Mouse (Mus musculus) left cerebral cortex, adult 18-20 months (tissue): ENCODE data around the gene Git1. TPM values are rescaled to one million over a fixed set of nuclear protein-coding genes. Genes with fewer than 3 reads are reported as not detected.
A peak's percentile ranks its signal among the peaks of the same experiment; 100 is the strongest.

Experiments used
- DNase-seq, 2 experiments: peaks; one replicate each; pipeline ENCODE4 v3.0.0; 2021 to 2022; ENCODE audit warnings: low spot score in 2 of 2, mixed read lengths in 1 of 2
- total RNA-seq, 2 experiments: library from RNA; stranded (reverse); gene quantifications; 2 replicates each; pipeline ENCODE4 v1.2.3; 2021

Gene Git1
- total RNA-seq, 2 experiments from 2014 or later, result 282 to 319 TPM

DNA sequence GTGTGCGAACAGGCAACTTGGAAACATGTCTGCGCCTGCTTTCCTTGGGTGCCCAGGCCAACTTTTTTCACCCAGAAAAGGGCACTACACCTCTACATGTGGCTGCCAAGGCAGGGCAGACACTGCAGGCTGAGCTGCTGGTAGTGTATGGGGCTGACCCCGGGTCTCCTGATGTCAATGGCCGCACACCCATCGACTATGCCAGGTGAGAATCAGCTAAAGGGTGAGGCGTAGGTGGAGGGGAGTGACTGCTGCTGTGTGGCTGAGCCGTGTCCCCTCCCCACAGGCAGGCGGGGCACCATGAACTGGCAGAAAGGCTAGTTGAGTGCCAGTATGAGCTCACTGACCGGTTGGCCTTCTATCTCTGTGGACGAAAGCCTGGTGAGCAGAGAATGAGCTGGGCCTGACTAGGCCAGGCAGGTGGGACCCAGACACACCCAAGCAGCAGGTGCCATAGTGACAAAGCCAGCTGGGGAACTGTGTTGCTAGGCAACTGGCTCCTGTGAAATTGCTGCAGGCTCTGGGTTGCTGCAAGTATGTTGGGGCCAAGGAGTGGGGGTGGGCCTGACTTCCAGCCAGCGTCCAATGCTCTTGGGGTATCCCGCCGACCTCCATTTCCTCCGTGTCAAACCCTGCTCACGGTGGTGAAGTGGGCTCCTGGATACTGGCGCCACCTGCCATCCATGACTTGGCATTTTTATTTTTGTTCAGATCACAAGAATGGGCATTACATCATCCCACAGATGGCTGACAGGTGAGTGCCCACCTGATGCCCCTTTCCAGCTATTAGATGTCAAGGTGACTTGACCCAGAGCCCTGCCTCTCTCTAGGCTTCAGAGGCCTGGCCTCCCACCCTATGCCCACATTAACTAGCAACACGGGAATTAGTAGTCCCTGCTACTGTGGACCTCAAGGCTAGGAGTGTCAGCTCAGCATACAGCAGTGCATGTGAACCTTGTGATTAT, 7.3 kb downstream of the Git1 start:
- no peak for DNase-seq

DNA sequence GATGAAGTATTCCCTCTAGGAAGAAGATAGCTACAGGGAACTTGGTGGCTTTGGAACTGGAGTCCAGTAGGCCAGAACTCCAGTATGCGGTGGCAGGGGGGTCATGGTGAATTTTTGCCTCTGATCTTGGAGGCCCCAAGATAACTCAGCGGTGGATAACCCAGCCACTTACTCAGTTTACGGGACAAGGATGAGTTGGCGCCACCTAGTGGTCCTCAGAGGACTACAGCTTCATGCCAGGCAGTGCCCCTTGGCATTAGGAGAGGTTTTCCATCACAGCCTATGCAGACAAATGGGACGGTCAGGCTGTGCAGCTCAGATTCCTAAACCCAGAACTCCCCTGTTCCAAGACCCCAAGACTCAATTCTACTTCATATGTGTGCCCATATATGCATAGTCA, 8.0 kb downstream of the Git1 start:
- DNase-seq, result peak; percentile 78 to 86

DNA sequence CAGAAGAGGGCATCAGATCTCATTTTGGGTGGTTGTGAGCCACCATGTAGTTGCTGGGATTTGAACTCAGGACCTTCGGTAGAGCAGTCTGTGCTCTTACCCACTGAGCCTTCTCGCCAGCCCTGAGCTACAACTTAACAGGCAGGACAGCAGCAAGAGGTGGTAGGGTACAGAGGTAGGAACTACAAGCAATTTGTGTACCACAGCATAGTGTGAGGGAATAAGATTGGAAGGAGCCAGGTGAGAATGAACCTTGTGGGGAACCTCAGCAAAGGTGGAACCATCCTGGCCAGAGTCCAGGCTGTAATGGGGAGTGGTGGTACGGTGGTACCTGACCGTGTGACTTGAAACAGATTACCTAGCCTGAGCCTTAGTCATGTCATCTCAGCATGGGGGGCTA, 8.6 kb downstream of the Git1 start:
- DNase-seq, result no peak

GRCm38 (mm10) chr11:77502481-77502880, 9.1 kb downstream of the Git1 start:
- DNase-seq, result no peak

- no peak for DNase-seq
These were observed 10.1 kb downstream of the Git1 start for GRCm38 (mm10) chr11:77503511-77503910.

- DNase-seq, result no peak
These were observed 11.0 kb downstream of the Git1 start for GRCm38 (mm10) chr11:77504377-77504776.

DNA sequence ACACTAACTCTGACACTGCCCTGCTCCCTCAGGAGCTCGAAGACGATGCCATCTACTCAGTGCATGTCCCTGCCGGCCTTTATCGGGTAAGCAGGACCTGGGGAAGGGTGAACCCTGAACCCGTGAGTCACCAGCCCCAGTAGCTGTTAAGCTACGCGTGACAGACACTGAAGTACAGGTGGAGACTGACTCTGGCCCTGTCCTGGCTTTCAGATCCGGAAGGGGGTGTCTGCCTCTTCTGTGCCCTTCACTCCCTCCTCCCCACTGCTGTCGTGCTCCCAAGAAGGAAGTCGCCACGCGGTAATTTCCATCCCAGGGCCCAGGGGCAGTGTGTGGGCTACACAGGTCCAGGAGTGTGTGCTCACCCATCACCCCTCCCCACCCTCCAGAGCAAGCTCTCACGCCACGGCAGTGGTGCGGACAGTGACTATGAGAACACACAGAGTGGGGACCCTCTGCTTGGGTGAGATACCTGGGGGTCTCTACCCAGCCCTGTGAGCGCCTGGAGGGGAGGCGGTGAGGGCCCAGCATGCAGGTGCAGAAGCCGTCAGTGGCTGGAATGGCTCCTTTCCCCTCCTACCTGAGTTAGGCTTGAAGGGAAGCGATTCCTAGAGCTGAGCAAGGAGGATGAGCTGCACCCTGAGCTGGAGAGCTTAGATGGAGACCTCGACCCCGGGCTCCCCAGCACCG, 12.1 kb downstream of the Git1 start:
- no peak for DNase-seq

GRCm38 (mm10) chr11:77506273-77506672, 12.9 kb downstream of the Git1 start:
- no peak for DNase-seq

GRCm38 (mm10) chr11:77506941-77507340, 13.6 kb downstream of the Git1 start:
- no peak for DNase-seq

DNA sequence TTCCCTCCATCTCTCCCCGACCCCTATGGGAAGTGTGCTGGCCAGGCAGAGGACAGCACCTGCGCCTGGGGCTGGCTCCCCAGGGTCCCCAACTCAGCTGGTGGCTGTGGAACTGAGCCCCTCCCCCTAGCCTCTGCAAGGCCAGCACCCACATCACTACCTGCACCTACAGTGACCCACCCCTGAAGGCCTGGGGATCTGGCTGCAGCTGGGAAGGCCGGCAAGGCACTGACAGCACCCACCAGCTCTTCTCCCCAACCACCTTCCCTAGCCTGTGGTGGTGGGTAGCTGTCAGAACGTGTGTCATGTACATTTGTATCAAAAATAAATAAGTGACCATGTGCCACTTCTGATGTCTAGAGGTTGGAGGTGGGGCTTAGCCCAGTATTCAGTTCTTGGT, 14.1 kb downstream of the Git1 start:
- no peak for DNase-seq

DNA sequence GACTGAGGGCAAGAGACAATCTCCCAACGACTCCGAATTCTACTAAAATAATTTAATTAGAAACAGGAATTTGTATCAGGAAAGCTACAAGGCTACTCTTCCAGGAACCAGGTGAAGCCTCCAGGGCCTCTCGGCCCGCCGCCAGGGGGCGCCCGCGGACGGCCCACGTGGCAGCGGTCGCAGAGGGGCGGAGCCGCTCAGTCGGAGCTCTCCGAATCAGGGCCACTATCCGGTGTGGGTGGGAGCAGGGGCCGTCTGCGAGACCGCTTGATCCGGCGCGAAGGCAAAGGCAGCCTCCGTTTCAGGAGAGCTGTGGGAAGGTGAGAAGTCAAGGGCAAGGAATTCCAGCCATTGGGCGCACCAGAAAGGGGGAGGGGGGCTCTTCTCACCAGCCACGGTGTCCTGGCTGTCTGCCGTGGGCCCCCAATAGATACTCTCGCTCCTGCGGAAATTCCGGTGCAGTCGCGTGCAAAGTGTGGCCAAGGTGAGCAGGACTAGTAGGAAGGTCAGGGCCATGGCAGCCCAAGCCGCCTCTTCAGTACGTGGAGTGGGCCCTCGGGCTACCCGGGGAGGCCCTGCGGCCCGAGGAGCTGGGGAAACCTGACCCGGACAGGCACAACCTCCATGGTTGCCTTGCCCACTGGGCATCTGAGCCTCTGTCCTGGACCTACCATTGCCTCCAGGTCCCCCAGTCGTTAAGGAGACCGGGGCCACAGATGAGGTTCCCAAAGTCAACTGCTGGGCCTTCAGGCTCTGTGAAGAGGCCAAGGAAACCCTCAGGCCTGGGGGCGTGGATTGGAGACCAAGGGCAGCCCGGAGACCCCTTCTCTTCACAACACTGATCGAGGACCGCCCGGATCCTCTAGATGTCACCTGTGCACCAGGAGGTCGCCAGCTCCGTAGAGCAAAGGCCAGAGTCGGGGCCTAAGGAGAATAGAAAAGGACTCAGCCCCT, 15.0 kb downstream of the Git1 start:
- peak; percentile 82 to 89 for DNase-seq

DNA sequence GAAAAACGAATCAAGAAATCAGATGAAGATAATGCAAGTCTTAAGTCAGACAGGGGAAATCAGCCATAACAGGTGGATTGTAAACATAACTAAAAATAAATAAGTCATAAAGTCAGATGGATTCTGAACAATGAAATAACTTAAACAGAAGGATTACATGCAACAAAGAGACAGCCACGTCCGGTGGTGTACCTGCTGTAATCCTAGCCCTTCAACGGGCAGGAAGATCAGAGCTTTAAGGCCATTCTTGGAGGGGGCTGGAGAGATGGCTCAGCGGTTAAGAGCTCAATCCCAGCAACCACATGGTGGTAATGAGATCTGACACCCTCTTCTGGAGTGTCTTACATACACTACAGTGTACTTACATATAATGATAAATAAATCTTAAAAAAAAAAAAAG, 18.0 kb downstream of the Git1 start:
- no peak for DNase-seq

GRCm38 (mm10) chr11:77512891-77513810, 19.8 kb downstream of the Git1 start:
- DNase-seq, result peak in 1 of 2 experiments; percentile 41

DNA sequence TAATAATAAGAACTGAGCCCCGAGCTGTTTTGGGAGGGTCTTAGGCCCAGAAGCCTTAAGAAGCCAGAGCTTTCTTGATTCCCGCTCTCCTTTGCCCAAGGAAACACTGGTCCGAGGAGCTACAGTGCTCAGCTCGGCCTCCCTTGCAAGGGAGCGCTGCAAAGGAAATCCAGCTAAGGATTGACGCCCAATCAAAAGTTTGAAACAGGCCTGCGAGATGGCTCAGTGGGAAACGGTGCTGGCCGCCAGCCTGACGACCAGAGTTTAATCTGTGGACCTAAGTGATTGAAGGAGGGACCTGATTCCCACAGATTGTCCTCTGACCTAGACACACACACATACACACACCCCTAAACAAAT, 20.4 kb downstream of the Git1 start:
- no peak for DNase-seq

GRCm38 (mm10) chr11:77514281-77514831, 21.0 kb downstream of the Git1 start:
- DNase-seq, result no peak

- peak in 1 of 2 experiments; percentile 49 for DNase-seq
These were observed 21.7 kb downstream of the Git1 start, which contains the start of gene Abhd15 for GRCm38 (mm10) chr11:77514832-77515636. Abhd15 (plus strand) TSS chr11:77515121.

DNA sequence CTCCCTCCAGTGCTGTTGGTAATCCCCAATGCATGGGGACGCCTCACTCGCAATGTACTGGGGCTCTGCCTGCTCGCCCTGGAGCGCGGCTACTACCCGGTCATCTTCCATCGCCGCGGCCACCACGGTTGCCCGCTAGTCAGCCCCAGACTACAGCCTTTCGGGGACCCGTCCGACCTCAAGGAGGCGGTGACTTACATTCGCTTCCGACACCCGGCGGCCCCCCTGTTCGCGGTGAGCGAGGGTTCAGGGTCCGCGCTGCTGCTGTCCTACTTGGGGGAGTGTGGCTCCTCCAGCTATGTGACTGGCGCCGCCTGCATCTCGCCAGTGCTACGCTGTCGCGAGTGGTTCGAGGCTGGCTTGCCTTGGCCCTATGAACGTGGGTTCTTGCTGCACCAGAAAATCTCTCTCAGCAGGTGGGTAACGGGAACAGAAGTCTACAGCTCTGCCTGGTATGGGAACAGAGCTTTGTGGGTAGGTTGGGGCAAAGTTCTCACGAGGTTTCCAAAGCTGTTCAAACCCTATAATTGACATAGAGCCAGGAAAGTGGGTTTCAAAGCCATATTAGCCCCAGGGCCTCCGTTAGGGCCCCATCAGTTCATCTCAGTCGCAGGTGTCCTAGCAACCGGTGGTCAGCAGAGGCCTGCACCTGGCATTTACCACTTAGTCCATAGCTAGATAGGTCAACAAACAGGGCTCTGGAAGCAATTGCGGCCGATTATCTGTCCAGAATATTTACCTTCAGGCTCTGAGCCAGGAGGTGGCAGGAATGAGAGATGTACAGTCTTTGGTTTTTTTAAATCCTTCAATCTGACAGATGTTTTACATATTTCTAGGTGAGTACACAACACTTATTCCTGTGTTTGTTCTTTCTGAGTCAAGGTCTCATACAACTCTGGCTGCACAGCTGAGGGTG, 22.5 kb downstream of the Git1 start, which contains the start of gene Trp53i13:
Gene Trp53i13 (minus strand): TSS at position 344 of the 916 bp plus-strand sequence.
- no peak for DNase-seq
